Mouse (Mus musculus) kidney, adult 2 months (tissue): ENCODE results near the gene Cnst.

ENCODE experiments used
- CTCF ChIP-seq: fragments of 200-500 bp; conservative IDR thresholded peaks from 2 replicates; pipeline ENCODE4 v1.5.1; 2011; ENCODE audit warnings: low read depth, mild to moderate bottlenecking, control low read depth, low read length, moderate library complexity, mixed read lengths; ENCODE audit not compliant: insufficient read depth, insufficient read length
- POLR2A ChIP-seq: fragments of 200-500 bp; IDR thresholded peaks from one replicate; pipeline ENCODE4 v1.6.1; 2011; ENCODE audit warnings: low read depth, low read length, control low read depth

DNA sequence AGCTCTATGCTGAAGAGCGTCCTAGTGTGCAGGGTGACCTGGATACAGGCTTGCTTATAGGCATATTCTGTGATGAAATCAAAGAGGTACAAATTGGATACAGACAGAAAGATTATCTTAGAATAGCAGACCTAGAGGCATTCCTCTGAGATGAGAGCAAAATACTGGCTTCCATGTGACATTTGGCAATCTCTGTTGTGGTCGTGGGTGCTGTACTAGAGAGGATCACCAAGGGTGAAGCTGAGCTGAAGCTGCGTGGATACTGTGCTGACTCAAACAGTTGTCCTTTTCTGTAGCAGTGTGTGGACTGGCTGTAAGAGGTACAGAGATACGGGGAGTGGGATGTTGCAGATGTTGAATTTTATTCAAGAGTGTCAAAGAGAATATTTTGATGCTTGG, 7.8 kb downstream of the Cnst start:
- no peak for TF ChIP-seq POLR2A
- TF ChIP-seq CTCF, result no peak
